Mouse (Mus musculus) liver, postnatal 0 days (tissue): ENCODE results near the gene Ppp1r12a. TPM values are rescaled to one million over a fixed set of nuclear protein-coding genes. Genes with fewer than 3 reads are reported as not detected.

Source experiments
- ATAC-seq: fragments of 200-750 bp; cut with Nextera tagmentation; 2 replicates; pipeline ENCODE4 v1.8.0; 2017; ENCODE audit warnings: mild to moderate bottlenecking, moderate library complexity
- DNase-seq: peaks from one replicate; pipeline ENCODE4 v3.0.0-alpha.2; 2016
- H3K27ac ChIP-seq: fragments of 300-500 bp; sonication (generic); 2 replicates; pipeline ENCODE4 v1.5.1; 2014; ENCODE audit warnings: antibody characterized with exemption, moderate library complexity, mild to moderate bottlenecking, low read depth
- H3K27me3 ChIP-seq: fragments of 300-500 bp; sonication (generic); 2 replicates; pipeline ENCODE4 v1.6.1; 2014; ENCODE audit warnings: low read length, control low read depth, mixed read lengths; ENCODE audit not compliant: insufficient read depth
- H3K36me3 ChIP-seq: fragments of 300-500 bp; sonication (generic); replicated peaks from 2 replicates; pipeline ENCODE4 v1.6.1; 2014; ENCODE audit warnings: mild to moderate bottlenecking, control low read depth, low read length, moderate library complexity, mixed read lengths; ENCODE audit not compliant: insufficient read depth
- H3K4me1 ChIP-seq: fragments of 300-500 bp; sonication (generic); 2 replicates; pipeline ENCODE4 v1.6.1; 2014; ENCODE audit warnings: antibody characterized with exemption, mild to moderate bottlenecking, control low read depth; ENCODE audit not compliant: insufficient read depth
- H3K4me2 ChIP-seq: fragments of 300-500 bp; sonication (generic); 2 replicates; pipeline ENCODE4 v1.6.1; 2014; ENCODE audit warnings: low read depth, mild to moderate bottlenecking, low read length, moderate library complexity, mixed read lengths
- H3K4me3 ChIP-seq: fragments of 300-500 bp; sonication (generic); 2 replicates; pipeline ENCODE4 v1.5.1; 2014; ENCODE audit warnings: low read depth, low read length
- H3K9ac ChIP-seq: fragments of 300-500 bp; sonication (generic); replicated peaks from 2 replicates; pipeline ENCODE4 v1.6.1; 2014; ENCODE audit warnings: mild to moderate bottlenecking, moderate library complexity
- H3K9me3 ChIP-seq: fragments of 300-500 bp; sonication (generic); 2 replicates; pipeline ENCODE4 v1.6.1; 2016; ENCODE audit warnings: mild to moderate bottlenecking, control low read depth, low read length, mixed read lengths
- CTCF ChIP-seq: sonication (generic); IDR thresholded peaks from 2 replicates; pipeline ENCODE4 v1.5.1; 2016; ENCODE audit warnings: antibody characterized with exemption, low read depth
- EP300 ChIP-seq: IDR thresholded peaks from 2 replicates; pipeline ENCODE4 v1.6.1; 2016; ENCODE audit warnings: antibody characterized with exemption, low read depth, mild to moderate bottlenecking
- WGBS: fragments of 180-500 bp; shearing (Covaris S2); extraction: QIAGEN DNeasy Blood & Tissue Kit; methylation state at CpG from one replicate; pipeline ENCODE4 v1.1.7; 2014; ENCODE audit not compliant: insufficient replicate concordance; 5-methylcytosine and 5-hydroxymethylcytosine counted together
- polyA plus RNA-seq: library from polyadenylated mRNA; unstranded; fragments of >200 nt; fragmentation: Nextera tagmentation; extraction: Ambion mirVana; gene quantifications from 2 replicates; pipeline ENCODE4 v1.2.1, GENCODE M21; 2015

Gene Ppp1r12a
- polyA plus RNA-seq, 1 experiment from 2014 or later: 25.3 TPM

DNA sequence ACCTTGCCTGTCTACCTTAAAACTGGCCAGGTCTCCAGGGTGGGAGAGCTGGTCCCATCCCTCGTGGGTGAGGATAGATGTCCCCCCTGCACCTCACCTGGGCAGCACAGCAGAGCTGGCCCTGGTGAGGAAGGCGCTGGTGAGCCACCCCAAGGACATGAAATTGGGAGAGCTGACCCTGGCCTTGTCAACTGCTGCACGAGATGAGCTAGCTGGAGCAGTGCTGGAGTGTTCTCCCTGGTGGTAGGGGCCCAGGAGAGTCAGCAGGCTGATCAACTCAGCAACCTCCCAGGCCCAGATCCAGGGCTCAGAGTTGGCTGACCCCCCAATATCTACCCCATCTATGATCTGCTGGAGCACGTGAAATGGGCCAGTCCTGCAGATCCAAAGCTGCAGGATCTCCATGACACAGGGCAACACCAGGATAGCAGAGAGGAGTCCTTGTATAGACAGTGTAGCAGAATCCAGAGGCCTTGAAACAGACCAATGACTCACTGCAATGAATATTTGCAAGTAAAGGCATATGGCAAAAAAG, 17.9 kb upstream of the Ppp1r12a start:
- H3K4me2 ChIP-seq: no peak overlapping the region
- no peak overlapping the region for H3K9ac ChIP-seq
- no peaks in the 10 kb centered on the region for H3K27me3 ChIP-seq
- no peak for ATAC-seq
- no peaks in the 10 kb centered on the region for H3K4me1 ChIP-seq
- DNase-seq: no peak
- H3K9me3 ChIP-seq: no peaks in the 10 kb centered on the region
- no peaks in the 10 kb centered on the region for H3K36me3 ChIP-seq
- no peak overlapping the region for H3K27ac ChIP-seq
- TF ChIP-seq CTCF (no peak), EP300 (no peak)
- no peak overlapping the region for H3K4me3 ChIP-seq
- WGBS: 74% methylated on average over 4 of the region's 4 CpGs

DNA sequence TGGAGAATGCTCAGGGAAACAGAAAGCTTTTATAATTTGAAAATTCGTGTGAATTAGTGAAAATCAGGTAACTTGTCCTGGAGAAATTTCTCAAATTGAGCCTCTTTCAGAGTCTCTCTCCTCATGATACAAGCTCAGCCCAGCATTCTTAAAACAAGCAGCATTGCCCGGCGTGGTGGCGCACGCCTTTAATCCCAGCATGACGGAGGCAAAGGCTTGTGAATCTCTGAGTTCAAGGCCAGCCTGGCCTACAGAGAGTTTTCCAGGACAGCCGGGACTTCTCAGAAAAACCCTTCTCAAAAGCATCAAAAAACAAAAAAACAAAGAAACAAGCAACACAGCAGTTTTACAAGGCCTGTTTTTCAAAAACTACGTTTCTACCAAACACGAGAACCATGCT, 16.3 kb upstream of the Ppp1r12a start:
- no peaks in the 10 kb centered on the region for H3K9me3 ChIP-seq
- no peaks in the 10 kb centered on the region for H3K36me3 ChIP-seq
- H3K4me2 ChIP-seq: no peak overlapping the region
- no peak overlapping the region for H3K9ac ChIP-seq
- DNase-seq (no peak), ATAC-seq (no peak)
- no peaks in the 10 kb centered on the region for H3K27me3 ChIP-seq
- H3K4me3 ChIP-seq: no peak overlapping the region
- TF ChIP-seq CTCF: no peak
- H3K27ac ChIP-seq: no peak overlapping the region
- 77% methylated on average over 9 of the region's 9 CpGs for WGBS
- no peaks in the 10 kb centered on the region for H3K4me1 ChIP-seq

DNA sequence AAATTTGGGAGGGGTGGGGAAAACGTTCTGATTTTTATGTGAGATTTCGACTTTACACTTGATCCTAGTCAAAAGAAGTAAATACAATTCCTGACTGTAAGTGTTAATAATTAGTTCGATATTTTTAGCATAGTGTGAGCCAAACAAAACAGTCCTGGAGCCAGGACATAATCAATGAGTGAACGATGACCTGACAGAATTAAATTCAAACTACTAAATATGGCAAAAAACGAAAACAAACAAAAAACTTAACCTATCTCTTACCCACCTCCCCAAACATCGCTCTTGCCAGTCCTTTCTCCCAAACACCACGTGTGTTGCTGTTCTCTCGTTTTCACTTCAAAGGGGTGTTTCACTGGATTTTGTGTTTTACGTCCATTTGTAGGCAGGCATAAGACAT, 15.0 kb upstream of the Ppp1r12a start:
- no peak for ATAC-seq
- no peak for DNase-seq
- Histone ChIP-seq H3K27me3 (no peaks in the 10 kb centered on the region), H3K9ac (no peak overlapping the region), H3K4me2 (no peak overlapping the region), H3K4me1 (no peaks in the 10 kb centered on the region), H3K36me3 (no peaks in the 10 kb centered on the region), H3K9me3 (no peaks in the 10 kb centered on the region), H3K4me3 (no peak overlapping the region), H3K27ac (no peak overlapping the region)
- 71% methylated on average over 9 of the region's 9 CpGs for WGBS
- TF ChIP-seq EP300: no peak
- no peak for TF ChIP-seq CTCF

DNA sequence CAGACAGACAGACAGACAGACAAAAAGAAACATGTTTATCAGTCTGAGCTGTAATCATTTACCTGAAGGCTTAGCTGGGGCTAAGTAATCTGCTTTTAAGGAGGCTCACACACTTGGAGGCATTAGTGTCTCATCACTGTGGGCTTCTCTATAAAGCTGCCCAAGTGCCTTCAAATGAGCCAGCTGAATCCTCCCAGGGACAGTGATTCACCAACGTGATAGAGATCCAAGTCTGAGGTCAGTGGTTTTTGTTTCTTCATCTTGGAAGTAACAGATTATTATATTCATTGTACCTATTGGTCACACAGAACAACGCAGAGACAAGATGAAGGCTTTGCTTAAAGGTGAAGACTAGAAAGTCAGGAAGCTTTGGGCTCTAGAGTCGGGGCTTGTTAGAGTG, 8.7 kb upstream of the Ppp1r12a start:
- H3K4me2 ChIP-seq: no peak overlapping the region
- no peaks in the 10 kb centered on the region for H3K9me3 ChIP-seq
- no peaks in the 10 kb centered on the region for H3K27me3 ChIP-seq
- no peak overlapping the region for H3K9ac ChIP-seq
- TF ChIP-seq EP300 (no peak), CTCF (no peak)
- ATAC-seq (no peak), DNase-seq (no peak)
- no peaks in the 10 kb centered on the region for H3K36me3 ChIP-seq
- 65% methylated on average over 3 of the region's 3 CpGs for WGBS
- H3K4me3 ChIP-seq: no peak overlapping the region
- H3K27ac ChIP-seq: no peak overlapping the region
- H3K4me1 ChIP-seq: 0 out of 2 replicates have a peak, but pooled peaks cover 3% of the 10 kb centered on the region

DNA sequence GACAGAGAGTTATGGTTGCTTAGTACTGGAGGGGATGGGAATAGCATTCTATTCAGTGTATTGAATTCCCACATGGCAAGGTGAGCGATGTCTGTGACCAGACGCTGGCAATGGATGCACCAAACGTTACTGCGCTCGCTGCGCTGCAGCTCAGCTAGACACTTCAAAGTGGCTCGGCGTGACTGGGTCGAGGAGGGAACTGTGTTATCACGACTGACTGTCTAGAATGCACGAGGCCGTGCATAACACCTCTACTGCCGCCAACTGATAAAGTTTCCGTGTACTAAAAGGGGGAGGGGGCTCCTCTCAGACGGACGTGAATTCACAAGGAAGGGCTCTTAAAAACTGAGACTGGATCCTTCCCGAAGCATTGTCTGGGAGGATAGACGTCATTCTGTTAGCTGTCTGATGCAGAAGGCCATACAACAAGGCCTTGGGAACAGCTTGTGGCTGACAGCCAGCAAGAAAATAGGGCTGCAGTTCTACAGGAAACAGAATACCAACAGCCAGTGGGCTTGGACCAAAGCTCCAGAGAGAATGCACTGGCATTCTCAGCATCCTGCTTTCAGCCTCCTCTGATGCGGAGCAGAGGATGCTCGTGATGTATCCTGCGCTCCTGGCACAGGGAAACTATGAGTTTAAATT, 6.8 kb upstream of the Ppp1r12a start:
- ATAC-seq: no peak
- Histone ChIP-seq H3K9me3 (no peaks in the 10 kb centered on the region), H3K27me3 (no peaks in the 10 kb centered on the region), H3K36me3 (no peaks in the 10 kb centered on the region), H3K4me1 (0 out of 2 replicates have a peak, but pooled peaks cover 3% of the 10 kb centered on the region), H3K9ac (no peak overlapping the region), H3K4me2 (no peak overlapping the region; the same call in 1 of the 2 replicates), H3K4me3 (no peak overlapping the region), H3K27ac (no peak overlapping the region)
- no peak for DNase-seq
- TF ChIP-seq EP300: no peak
- WGBS: 66% methylated on average over 21 of the region's 21 CpGs

DNA sequence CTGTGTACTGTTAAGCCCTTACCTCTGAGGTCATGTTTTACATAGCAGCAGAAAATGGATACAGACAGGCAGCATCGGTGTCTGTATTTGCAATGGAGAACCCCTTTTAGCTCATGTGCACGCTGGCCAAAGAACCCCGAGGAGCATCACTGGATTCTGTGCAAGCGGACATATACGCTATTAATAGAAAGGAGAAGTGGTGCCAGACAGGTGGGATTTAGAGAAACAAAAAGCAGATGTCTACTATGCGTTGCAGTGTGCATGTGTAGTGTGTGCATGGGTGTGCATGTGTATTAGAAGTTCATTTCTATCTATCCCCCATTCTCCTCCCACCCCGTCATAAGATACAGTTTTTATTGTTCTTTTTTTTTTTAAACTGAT, 6.3 kb upstream of the Ppp1r12a start:
- WGBS: 46% methylated on average over 7 of the region's 7 CpGs
- no peaks in the 10 kb centered on the region for H3K27me3 ChIP-seq
- ATAC-seq: no peak
- H3K9ac ChIP-seq: no peak overlapping the region
- H3K27ac ChIP-seq: no peak overlapping the region
- no peaks in the 10 kb centered on the region for H3K9me3 ChIP-seq
- peaks cover 3% of the 10 kb centered on the region; the same call in 1 of the 2 replicates for H3K4me1 ChIP-seq
- no peaks in the 10 kb centered on the region for H3K36me3 ChIP-seq
- no peak for DNase-seq
- H3K4me2 ChIP-seq: no peak overlapping the region
- TF ChIP-seq CTCF: no peak
- TF ChIP-seq EP300: no peak
- H3K4me3 ChIP-seq: no peak overlapping the region

DNA sequence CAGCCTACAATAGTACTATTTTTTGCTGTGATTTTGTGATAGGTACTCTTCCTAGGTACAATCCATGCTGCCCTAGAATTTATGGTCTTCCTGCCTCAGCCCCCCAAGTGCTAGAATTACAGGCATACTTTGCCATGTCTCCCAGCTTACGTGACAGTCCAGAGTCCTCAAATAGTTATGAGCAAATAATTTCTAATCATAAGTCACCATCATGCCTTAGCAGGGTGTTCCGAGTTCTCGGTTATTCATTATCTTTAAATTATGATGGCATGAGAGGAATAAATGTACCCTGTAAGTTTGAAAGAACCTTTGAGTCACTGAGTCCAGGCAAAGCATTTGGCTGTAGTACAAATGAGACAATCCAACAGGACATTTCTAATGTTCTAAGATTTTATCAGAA, 5.9 kb upstream of the Ppp1r12a start:
- DNase-seq (no peak), ATAC-seq (no peak)
- H3K9me3 ChIP-seq: no peaks in the 10 kb centered on the region
- no peak overlapping the region for H3K4me2 ChIP-seq
- no peaks in the 10 kb centered on the region for H3K36me3 ChIP-seq
- TF ChIP-seq CTCF: no peak
- TF ChIP-seq EP300: no peak
- no peak overlapping the region for H3K9ac ChIP-seq
- peaks cover 6% of the 10 kb centered on the region; the same call in 1 of the 2 replicates for H3K4me1 ChIP-seq
- no peak overlapping the region for H3K4me3 ChIP-seq
- H3K27me3 ChIP-seq: no peaks in the 10 kb centered on the region
- WGBS: 81% methylated on average over 3 of the region's 3 CpGs
- H3K27ac ChIP-seq: no peak overlapping the region
